Mouse (Mus musculus) testis, postnatal 14 days (tissue): Measurements from ENCODE around the gene Ddx19a.
A peak's percentile ranks its signal among the peaks of the same experiment; 100 is the strongest.
"Not testable (repeated sequence)": the region's sequence is repeated elsewhere in the genome, so short reads cannot be mapped to it uniquely, and the experiment has no call there.

Experiments used
- DNase-seq: peaks from one replicate; pipeline ENCODE4 v3.0.0; 2021; ENCODE audit warnings: low spot score

Gene Ddx19a

DNA sequence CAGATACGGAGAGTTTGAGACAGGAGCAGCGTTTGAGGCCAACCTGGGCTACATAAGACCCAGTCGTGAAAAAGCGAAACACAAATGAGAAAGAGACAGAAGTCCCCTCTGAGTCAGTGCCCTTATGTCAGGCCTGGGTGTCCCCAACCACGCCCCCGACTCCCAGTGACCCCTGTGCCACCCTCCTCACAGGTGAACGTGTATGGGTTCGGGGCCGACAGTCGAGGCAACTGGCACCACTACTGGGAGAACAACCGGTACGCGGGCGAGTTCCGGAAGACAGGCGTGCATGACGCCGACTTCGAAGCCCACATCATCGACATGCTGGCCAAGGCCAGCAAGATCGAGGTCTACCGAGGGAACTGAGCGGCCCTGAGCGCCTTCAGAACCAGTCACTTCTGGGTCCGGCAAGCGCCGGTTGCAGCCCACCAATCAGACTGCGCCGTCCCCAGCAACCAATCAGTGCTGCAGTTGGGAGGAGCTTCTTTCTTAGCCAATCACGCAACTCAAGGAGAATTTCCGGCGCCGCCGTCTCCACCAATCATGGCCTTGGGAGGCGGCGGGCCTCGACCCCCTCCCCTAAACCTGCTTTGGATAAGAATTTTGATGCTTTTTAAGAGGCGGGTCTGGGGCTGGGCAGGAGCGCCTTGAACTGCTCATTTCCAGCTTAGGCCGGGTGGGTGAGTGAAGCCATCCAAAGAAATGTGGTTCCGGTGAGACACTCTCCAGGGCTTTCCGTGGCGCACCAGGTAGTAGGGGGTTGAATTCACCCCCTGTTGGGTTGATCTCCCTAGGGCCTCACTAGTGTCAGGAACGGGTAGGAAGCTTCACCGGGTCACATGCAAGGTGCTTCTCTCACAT lies 27.5 kb downstream of the Ddx19a start:
- peak; percentile 94 for DNase-seq

DNA sequence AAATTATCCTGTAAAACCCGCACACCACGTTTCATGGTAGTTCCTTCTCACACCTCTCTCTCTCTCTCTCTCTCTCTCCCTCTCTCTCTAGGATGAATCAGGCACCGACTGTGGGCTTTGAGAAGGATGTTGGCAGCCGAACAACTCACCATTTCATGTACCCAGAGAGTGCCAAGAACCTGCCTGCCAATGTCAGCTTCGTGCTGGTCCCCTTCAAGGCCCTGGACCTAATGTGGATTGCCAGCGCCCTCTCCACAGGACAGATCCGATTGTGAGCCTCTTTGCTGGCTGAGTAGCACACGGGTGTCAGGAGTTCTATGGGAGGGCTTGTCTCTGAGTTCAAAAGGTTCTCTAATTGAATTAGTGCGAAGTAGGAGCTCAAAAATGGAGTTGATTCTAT lies 30.3 kb downstream of the Ddx19a start:
- no peak for DNase-seq

DNA sequence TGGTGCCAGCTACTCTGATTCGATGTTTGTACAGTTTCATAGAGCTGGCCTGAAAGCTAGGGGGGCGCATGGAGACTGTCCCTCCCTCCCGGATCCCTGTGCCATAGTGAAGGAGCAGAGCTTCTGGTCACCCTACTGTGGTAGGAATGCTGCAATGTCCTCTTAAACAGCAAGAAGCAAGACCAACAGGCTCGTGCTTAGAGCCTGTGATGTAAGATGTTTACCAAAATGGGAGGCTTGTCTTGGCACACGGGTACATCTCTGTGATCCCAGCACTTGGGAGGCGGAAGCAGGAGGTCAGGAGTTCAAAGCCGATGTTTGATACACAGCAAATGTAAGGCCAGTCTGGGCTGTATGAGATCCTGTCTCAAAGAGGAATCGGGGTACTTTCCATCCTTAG lies 31.0 kb downstream of the Ddx19a start:
- no peak for DNase-seq

DNA sequence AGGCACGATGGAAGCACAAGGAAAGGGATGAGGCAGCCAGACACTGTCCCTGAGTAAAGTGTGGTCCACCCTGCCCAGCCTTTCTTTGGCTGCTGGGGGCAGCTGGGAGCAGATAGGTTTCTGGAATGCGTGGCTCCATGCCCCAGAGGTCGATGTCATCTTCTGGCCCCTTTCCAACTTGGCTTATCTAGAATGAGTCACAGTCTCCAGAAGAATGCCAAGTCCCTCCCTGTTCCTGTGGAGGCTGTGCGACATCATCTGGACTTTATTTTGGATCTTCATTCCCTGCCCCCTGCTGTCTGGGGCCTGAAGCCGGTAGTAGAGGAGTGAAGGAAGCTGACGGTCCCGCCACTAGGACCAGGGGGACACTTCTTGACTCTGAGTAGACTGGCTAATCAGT lies 32.0 kb downstream of the Ddx19a start:
- DNase-seq: peak; percentile 67

DNA sequence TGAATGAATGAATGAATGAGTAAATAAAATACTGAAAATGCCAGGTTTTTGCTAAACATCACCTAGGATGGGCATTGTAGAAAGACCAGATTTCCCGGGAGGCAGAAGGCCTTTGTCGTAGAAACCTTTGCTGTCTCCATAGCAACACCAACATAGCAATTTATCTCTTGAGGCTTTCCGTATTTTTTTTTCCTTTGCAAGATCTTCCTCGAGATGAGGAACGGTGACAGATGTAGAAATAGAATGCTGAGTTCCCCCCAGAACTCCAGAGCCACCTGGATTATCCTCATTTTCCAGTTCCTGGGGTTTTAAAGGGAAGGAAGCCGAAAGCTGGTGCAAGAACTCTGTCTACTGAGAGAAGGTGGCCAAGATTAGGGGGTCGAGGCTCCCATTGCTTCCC lies 32.9 kb downstream of the Ddx19a start:
- no peak for DNase-seq

DNA sequence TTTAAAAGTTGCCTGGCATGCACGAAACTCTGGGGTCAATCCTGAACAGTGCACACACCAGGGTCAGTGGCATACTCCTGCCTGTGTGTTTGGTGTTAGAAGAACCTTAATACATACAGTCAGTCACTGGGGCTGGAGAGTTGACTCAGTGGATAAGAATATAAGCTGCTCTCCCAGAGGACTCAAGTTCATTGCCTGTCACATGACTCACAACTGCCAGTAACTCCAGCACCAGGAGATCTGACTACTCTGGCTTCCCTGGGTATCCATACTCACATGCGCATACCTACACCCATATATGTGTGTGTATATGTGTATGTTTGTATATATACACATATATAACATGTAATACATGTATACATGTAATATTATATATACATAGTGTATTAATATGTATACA lies 34.5 kb downstream of the Ddx19a start:
- no peak for DNase-seq

DNA sequence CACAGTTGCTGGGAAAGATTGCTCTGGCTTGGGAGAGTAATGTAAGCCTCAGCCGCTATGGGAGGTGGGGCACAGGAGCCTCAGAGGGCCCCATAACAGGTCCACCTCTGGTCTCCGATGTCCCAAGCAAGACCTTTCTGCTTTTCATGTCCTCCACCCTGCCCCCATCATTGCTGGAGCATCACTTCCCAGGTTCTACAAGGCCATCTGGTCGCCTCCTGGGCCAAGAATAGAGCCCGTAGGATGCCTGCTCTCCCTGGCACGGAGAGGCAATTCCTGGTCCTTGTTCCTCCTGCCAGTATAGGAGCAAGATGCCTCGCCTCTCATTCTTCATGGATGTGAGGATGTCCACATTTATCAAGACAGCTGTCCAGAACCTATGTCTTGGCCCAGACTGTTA lies 37.7 kb downstream of the Ddx19a start:
- no peak for DNase-seq

DNA sequence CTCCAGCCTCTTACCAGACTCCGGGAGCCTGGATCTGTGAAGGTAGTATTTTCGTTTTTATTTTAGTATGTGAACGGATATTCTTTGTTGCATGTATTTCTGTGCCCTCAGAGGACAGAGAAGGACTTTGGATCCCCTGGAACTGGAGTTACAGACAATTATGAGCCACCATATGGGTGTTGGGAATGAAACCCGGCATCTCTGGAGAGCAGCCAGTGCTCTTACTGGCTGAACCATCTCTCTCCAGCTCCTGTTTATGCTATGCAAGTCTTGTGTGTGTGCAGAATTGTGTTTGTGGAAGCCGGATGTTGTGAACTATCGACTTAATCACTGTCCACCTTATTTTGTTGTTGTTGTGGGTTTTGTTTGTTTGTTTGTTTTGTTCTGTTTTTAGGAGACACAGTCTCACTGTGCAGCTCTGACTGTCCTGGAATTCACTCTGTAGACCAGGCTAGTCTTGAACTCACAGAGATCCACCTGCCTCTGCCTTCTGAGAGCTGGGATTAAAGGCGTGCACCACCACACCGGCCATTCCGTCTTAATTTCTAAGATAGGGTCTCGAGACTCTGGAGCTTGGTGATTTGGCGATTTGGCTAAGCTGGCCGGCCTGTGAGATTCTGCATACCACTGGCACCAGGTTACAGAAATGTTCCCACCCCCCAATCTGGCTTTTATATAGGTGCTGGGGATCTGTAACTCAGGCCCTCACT lies 38.4 kb downstream of the Ddx19a start:
- no peak for DNase-seq

DNA sequence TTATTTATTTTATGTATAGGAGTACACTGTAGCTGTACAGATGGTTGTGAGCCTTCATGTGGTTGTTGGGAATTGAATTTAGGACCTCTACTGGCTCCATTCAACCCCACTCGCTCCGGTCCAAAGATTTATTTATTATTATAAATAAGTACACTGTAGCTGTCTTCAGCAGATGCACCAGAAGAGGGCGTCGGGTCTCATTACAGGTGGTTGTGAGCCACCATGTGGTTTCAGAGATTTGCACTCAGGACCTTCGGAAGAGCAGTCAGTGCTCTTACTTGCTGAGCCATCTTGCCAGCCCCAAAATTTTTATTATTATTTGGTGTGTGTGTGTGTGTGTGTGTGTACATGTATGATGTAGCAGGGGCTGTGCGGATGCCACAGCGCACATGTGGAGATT lies 39.0 kb downstream of the Ddx19a start:
- not testable (repeated sequence) for DNase-seq

DNA sequence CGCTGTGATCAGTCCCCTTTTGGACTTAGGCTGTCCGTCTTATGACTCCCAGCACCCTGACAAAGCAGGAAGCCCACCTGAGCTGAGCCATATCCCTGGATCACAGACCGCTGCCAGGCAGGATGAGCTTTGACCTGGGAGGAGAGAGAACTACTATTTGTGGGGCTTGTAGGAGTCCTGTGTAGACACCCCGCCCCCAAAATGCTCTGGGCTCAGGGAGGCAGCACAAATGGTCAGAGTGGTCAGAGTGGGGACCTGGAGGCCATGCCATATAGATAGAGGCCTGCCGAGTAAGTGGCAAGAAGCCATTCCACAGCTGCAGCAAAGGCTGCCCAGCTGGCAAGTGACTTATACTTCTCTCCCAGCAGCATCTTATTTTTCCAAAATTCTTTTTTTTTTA lies 39.5 kb downstream of the Ddx19a start:
- DNase-seq: no peak

DNA sequence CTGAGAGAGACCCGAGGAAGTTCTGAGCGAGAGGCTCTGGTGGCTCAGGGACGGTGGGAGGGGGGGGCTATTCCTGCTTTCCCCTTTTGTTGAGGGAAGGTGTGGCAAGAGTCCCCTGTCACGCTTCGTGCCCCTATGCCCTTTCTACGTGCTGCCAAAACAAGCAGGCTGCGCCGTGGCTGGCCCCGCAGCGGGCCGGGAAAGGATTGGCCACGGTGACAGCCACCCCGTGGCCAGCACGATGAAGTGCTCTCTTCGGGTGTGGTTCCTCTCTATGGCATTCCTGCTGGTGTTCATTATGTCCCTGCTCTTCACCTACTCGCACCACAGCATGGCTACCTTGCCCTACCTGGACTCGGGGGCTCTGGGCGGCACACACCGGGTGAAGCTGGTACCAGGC lies 40.1 kb downstream of the Ddx19a start:
- no peak for DNase-seq

DNA sequence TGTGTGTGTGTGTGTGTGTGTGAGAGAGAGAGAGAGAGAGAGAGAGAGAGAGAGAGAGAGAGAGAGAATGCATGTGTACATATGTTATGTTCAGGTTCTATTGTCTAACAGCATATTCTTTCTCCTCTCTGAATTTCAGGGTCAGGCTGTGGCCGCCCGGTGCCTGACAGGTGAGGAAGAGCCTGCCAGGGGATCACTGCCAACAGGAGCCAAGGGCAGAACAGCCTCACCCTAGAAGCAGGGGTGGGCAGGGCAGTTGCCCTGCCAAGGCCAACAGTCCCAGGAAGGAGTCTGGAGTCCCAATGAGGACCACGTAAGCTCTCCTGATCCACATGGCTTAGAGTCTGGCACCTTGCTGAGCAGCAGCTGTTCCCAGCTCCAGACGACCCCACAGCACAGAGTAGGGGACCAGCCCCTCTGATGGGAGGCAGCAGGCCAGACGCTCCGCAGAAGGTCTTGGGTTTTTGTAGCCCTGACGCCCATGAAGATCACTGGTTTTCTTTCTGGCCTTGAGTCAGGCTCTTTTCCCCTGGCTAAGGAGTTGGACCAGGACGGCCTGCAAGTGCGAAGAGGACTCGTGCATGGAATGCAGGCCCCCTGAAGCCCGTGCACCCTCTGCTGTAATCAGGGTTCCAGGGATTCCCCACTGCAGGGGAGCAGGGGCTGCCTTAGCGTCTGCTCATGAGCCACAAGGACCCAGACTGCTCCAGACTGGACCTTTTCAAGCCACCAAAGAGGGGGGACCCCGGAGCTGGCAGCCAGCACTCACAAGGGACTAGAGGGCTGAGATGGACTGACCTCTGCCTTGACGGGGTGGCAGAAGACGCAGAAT lies 40.8 kb downstream of the Ddx19a start:
- DNase-seq: no peak

DNA sequence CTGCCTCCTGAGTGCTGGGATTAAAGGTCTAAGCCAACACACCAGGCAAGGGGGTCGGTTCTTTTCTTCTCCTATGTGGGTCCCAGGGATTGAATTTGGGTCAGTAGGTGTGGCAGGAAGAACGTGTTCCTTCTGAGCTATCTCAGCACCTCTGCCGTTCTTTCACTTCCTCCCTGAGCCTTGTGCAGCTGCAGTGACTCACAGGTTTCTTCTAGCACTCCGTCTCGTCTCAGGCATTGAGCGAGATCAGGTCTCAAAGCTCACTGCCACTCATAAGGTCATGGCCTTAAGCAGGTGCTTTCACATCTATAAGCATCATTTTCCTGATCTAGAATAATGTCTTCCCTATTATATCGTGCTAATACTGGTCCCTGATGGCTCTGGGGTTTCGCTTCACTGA lies 42.8 kb downstream of the Ddx19a start:
- DNase-seq: no peak

DNA sequence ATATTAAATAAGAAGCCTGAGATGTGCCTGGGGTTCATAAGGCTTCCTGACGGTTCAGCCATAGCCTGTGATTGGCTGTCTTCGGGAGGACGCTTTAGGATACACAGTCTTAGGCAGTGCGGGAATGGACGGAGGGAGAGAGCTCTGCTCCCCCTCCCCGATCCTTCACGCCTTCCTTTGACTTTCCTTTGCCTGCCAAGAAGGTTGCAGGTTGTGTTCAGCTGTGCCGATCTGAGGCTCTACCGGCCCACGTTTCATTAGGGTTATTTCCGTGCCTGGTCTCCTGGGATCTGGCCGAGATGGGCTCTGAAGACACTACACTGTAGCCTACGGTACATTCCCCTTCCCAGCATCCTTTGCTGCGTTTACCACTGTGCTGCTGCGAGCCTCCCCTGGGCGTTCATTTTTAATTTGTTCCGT lies 47.5 kb downstream of the Ddx19a start:
- no peak for DNase-seq

DNA sequence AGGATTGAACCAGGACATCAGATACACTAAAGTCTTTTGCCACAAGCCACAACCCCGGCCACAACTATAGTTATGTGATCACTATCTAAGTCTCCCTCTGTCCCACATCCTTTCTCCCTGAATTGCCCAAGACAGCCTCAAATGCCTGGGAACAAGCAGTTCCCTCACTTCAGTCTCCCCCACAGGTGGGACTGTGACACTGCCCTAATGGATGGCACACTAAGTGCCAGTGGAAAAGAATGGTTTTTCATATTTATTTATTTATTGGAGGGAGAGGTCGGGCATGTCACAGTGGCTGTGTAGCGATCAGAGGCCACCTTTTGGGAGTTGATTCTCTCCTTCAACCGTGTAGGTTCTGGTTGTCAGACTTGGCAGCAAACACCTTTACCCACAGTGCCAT lies 51.9 kb downstream of the Ddx19a start:
- DNase-seq: peak; percentile 60

DNA sequence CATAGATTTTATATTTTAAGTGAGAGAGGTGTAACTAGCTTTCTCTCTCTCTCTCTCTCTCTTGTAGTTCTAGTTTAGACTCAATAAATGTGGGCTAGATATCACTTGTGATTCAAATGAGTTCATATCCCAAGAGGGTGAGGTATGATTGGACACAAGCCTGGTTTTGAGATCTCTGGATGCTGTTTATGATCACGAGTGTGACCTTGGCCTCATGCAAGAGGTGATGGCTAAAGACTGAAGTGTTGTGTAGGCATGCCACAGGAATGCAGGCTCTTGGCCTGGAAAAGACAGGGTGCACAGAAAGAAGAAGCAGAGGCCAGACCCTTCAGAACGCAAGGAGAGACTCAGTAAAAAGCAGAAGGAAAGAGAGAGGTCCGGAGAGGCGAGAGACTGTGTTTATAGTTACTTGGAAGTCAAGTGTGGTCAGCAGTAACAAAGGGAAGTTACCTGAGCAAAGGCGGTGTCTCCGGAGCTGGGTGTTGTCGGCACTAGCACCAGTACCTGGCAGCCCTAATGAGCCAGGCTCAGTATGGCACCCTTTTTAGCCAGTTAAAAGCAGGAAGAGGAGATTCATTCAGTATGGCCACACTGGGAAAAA lies 53.2 kb downstream of the Ddx19a start:
- no peak for DNase-seq

DNA sequence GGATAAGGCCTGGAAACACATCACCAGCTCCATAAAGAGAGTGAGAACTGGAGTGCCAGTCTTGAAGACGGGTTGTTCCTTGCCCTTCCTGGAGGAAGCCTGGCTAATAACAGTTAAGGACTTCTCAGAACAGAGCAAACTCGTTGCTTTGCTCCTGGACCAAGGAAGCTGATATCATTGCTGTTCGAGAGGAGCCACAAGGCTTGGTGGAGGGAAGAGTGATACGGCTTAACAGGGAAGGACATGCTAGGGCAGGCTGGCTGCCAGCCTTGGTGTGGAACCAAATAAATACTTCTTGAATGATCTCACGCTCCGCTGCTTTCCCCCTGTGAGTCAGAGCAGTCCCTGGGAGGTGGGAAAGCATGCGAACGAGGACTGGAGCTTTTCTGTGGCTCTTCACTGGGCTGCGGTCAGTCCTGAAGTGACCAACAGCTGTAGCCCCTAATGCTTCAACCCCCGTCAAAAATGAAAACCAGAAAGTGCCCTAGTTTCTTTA lies 56.1 kb downstream of the Ddx19a start:
- peak; percentile 60 for DNase-seq

DNA sequence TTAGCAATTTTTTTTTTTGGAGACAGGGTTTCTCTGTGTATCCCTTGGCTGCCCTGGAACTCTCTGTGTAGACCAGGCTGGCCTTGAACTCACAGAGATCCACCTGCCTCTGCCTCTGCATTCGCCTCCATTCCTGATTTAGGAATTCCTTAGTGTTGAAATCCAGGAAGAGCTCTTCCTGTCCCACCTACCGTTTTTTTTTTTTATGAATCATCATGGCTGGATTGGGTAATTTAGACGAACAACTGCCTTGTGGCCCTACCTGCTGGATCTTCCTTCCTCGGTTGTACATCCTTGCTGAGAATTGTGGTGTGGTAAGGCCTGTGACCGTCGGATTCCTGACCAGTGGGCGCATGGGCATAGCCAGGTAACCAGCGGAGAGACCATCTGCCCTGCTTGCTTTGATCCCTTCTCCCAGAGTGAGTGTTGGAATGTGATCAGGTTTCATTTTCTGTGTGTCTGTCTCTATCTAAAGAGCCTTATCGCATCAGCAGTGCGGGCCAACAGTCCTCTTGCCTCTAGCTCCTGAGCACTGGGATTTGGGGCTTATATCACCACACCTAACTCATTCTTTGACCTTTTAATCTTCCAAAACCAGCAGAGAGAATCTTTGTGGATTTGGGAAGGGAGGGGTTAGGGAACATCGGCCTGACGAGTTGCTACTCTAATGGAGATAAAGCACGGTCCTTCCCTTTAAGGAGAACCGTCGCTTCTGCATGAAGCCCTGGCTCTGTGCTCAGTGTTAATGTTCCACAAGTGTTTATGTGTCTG lies 56.7 kb downstream of the Ddx19a start:
- no peak for DNase-seq

DNA sequence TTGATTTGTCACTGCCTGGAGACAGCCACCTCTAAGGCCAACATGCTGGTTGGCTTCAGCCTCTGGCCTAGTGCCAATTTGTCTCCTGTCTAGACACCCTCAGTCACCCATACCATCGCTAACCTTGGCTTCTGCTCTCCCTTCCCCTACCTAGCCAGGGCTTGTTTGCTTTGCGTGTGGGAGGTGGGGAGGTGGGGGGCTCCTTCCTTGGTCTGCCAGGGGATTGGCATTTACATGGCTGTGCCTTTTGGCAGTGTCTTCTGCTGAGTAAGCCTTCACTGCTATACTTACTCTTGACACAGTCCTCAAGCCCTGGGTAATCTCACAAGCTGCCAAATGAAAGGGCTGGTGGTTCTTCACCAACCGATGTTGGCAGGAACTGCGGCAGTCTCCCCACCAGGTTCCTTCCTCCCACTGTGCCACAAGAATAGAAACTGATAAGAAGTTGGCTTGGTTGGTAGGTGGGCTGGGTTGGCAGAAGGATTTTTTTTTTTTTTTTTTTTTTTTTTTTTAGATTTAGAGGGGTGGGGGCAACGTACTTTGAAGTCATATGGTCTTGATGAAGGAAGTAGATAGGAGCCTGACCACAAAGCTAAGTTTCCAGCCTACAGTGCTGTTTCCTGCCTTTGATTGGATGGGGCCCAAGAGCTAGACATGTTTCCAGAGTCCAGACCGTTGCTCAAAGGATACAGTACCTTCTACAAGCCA lies 58.6 kb downstream of the Ddx19a start:
- no peak for DNase-seq

DNA sequence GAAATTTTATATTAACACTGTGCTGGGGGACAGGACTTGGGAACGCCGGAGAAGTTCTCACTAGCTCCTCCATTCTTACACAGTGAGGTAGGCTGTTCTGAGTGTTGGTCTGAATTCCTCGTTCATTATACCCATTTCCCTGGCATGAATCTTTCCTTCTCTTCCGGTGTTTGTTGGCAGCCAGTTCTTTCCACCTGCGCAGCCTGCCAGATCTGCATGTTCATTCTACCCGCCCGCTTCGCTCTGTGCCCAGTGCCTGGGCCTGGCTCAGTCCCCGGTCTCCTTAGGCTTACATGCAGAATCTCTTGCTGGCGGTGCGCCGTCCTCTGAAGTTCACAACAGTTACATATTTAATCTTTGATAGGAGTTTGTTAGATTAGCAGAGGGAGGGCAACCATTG lies 61.4 kb downstream of the Ddx19a start:
- peak; percentile 72 for DNase-seq

DNA sequence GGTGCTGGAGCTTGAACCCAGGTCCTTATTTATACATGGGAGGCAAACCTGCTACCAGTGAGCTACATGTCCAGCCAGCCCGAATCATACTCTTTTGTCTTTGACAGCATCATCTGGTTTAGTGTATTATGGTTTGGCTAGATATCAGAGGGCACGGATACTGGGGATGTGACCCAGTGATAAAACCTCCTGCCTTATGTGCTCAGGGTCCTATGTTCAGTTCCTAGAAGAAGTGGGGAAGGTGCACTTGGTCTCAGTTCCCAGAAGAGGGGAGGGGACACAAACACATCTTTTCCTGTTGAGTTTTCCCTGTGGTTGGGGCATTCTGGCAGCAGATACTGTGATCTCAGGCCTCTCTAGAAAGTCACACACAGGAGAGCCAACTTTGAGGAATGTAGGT lies 64.3 kb downstream of the Ddx19a start:
- DNase-seq: no peak
